Mouse (Mus musculus) liver, embryonic 14.5 days (tissue): ENCODE measurements around the gene Rps6. TPM values are rescaled to one million over a fixed set of nuclear protein-coding genes. Genes with fewer than 3 reads are reported as not detected.

Source experiments
- ATAC-seq: fragments of 200-750 bp; cut with Nextera tagmentation; 2 replicates; pipeline ENCODE4 v1.8.0; 2017; ENCODE audit warnings: moderate number of reproducible peaks, mild to moderate bottlenecking, moderate library complexity; ENCODE audit not compliant: insufficient read depth
- DNase-seq, 3 experiments: peaks; one replicate each; pipeline ENCODE4 v3.0.0-alpha.2; 2012 to 2013; ENCODE audit warnings: low read depth in 3 of 3, low spot score in 3 of 3
- H3K27ac ChIP-seq: fragments of 300-500 bp; sonication (generic); 2 replicates; pipeline ENCODE4 v1.5.1; 2014; ENCODE audit warnings: moderate library complexity, mild to moderate bottlenecking, control low read depth, inconsistent platforms
- H3K27me3 ChIP-seq: fragments of 300-500 bp; sonication (generic); 2 replicates; pipeline ENCODE4 v1.6.1; 2014; ENCODE audit warnings: mild to moderate bottlenecking, low read length, moderate library complexity; ENCODE audit not compliant: control insufficient read depth, insufficient read depth
- H3K36me3 ChIP-seq: fragments of 300-500 bp; sonication (generic); replicated peaks from 2 replicates; pipeline ENCODE4 v1.6.1; 2014; ENCODE audit warnings: low read depth; ENCODE audit not compliant: control insufficient read depth, insufficient read depth
- H3K4me1 ChIP-seq, 2 experiments: fragments of 200-500 bp in 1 of 2; fragments of 300-500 bp in 1 of 2; sonication (generic) in 1 of 2; replicated peaks; 2 replicates each; pipeline ENCODE4 v1.6.1; 2012 to 2014; ENCODE audit warnings: antibody characterized with exemption in 1 of 2, inconsistent platforms in 1 of 2, low read length in 1 of 2; ENCODE audit not compliant: control insufficient read depth in 2 of 2, insufficient read depth in 2 of 2
- H3K4me2 ChIP-seq: fragments of 300-500 bp; sonication (generic); 2 replicates; pipeline ENCODE4 v1.6.1; 2014; ENCODE audit warnings: low read depth, mild to moderate bottlenecking, control low read depth, moderate library complexity
- H3K4me3 ChIP-seq, 2 experiments: fragments of 200-500 bp in 1 of 2; fragments of 300-500 bp in 1 of 2; sonication (generic) in 1 of 2; 2 replicates each; pipeline ENCODE4 v1.5.1; 2012 to 2014; ENCODE audit warnings: low read depth in 2 of 2, low read length in 2 of 2, mild to moderate bottlenecking in 2 of 2, control low read depth in 1 of 2, inconsistent platforms in 1 of 2, moderate library complexity in 1 of 2; ENCODE audit not compliant: insufficient read depth in 1 of 2
- H3K9ac ChIP-seq: fragments of 300-500 bp; sonication (generic); replicated peaks from 2 replicates; pipeline ENCODE4 v1.6.1; 2014; ENCODE audit warnings: mild to moderate bottlenecking, control low read depth, moderate library complexity
- H3K9me3 ChIP-seq: fragments of 300-500 bp; sonication (generic); 2 replicates; pipeline ENCODE4 v1.6.1; 2016; ENCODE audit warnings: low read length, mixed read lengths; ENCODE audit not compliant: control insufficient read depth
- CTCF ChIP-seq: IDR thresholded peaks from 2 replicates; pipeline ENCODE4 v1.5.1; 2016; ENCODE audit warnings: antibody characterized with exemption, low read depth, control low read depth
- EP300 ChIP-seq: IDR thresholded peaks from 2 replicates; pipeline ENCODE4 v1.6.1; 2016; ENCODE audit warnings: antibody characterized with exemption, low read depth
- WGBS: fragments of 180-500 bp; shearing (Covaris S2); extraction: QIAGEN DNeasy Blood & Tissue Kit; methylation state at CpG from one replicate; pipeline ENCODE4 v1.1.7; 2014; ENCODE audit not compliant: insufficient replicate concordance; 5-methylcytosine and 5-hydroxymethylcytosine counted together
- polyA plus RNA-seq, 2 experiments: library from polyadenylated mRNA; depleted of rRNA in 1 of 2; stranded (reverse) in 1 of 2; unstranded in 1 of 2; fragments of >200 nt; fragmentation: Nextera tagmentation in 1 of 2; extraction: Ambion mirVana in 1 of 2; gene quantifications; 2 replicates each; pipeline versions ENCODE4 v1.2.1 to v1.2.3; 2012 to 2014

Gene Rps6
- polyA plus RNA-seq, 2 experiments, result 593 to 1,231 TPM

- Histone ChIP-seq H3K36me3 (peaks cover 21% of the 10 kb centered on the region), H3K4me2 (no peak overlapping the region), H3K9me3 (no peaks in the 10 kb centered on the region), H3K4me1 (no peaks in the 10 kb centered on the region), H3K27ac (no peak overlapping the region), H3K9ac (no peak overlapping the region), H3K27me3 (no peaks in the 10 kb centered on the region), H3K4me3 (no peak overlapping the region)
- TF ChIP-seq EP300 (no peak), CTCF (no peak)
- DNase-seq, result no peak
- 77% methylated on average over 7 of the region's 7 CpGs for WGBS
- no peak for ATAC-seq
Measured at GRCm38 (mm10) chr4:86825143-86825542, 32.1 kb downstream of the Rps6 start.

GRCm38 (mm10) chr4:86823169-86823568, 34.0 kb downstream of the Rps6 start:
- no peak for TF ChIP-seq EP300
- peak; percentile 73 for TF ChIP-seq CTCF
- Histone ChIP-seq H3K4me1 (no peaks in the 10 kb centered on the region), H3K27ac (no peak overlapping the region), H3K9me3 (no peaks in the 10 kb centered on the region), H3K4me3 (no peak overlapping the region), H3K27me3 (no peaks in the 10 kb centered on the region), H3K9ac (no peak overlapping the region), H3K4me2 (no peak overlapping the region), H3K36me3 (peaks cover 16% of the 10 kb centered on the region)
- WGBS, result 70% methylated on average over 2 of the region's 2 CpGs
- no peak for ATAC-seq
- peak; percentile 13 to 26 (median 16) for DNase-seq

GRCm38 (mm10) chr4:86814850-86815249, 42.4 kb downstream of the Rps6 start:
- 21% methylated on average over 2 of the region's 3 CpGs for WGBS
- Histone ChIP-seq H3K36me3 (no peaks in the 10 kb centered on the region; the same call in 1 of the 2 replicates), H3K4me1 (no peaks in the 10 kb centered on the region), H3K27me3 (no peaks in the 10 kb centered on the region), H3K4me3 (no peak overlapping the region), H3K9me3 (no peaks in the 10 kb centered on the region), H3K4me2 (no peak overlapping the region), H3K9ac (no peak overlapping the region), H3K27ac (no peak overlapping the region)
- 0 out of 2 replicates have a peak, but pooled peaks have one; percentile 20 for TF ChIP-seq EP300
- TF ChIP-seq CTCF, result no peak
- no peak for DNase-seq
- no peak for ATAC-seq

GRCm38 (mm10) chr4:86810604-86811003, 46.6 kb downstream of the Rps6 start:
- Histone ChIP-seq H3K27ac (no peak overlapping the region), H3K9ac (no peak overlapping the region), H3K4me1 (no peaks in the 10 kb centered on the region), H3K9me3 (no peaks in the 10 kb centered on the region), H3K4me3 (no peak overlapping the region), H3K4me2 (no peak overlapping the region), H3K27me3 (no peaks in the 10 kb centered on the region), H3K36me3 (peaks cover 2% of the 10 kb centered on the region)
- no peak for ATAC-seq
- DNase-seq, result no peak
- TF ChIP-seq EP300 (no peak), CTCF (peak; percentile 32)
- 65% methylated on average over 2 of the region's 2 CpGs for WGBS

Other genes starting within 250 kb of the Rps6 start
- gene Haus6, start 245.4 kb downstream of the Rps6 start, polyA plus RNA-seq (2012; rRNA removed), result 3.8 and 5.7 TPM in 2 replicates
- 12.7 and 14.2 TPM in 2 replicates for gene Haus6, start 245.4 kb downstream of the Rps6 start, polyA plus RNA-seq (2014; fragmentation: Nextera tagmentation; extraction: Ambion mirVana)
- gene Plin2, start 187.4 kb downstream of the Rps6 start, polyA plus RNA-seq (2012; rRNA removed), result 89.7 and 108 TPM in 2 replicates
- 159 and 166 TPM in 2 replicates for gene Plin2, start 187.4 kb downstream of the Rps6 start, polyA plus RNA-seq (2014; fragmentation: Nextera tagmentation; extraction: Ambion mirVana)
- 2.0 and 2.7 TPM in 2 replicates for gene Dennd4c, start 108.9 kb downstream of the Rps6 start, polyA plus RNA-seq (2012; rRNA removed)
- gene Dennd4c, start 108.9 kb downstream of the Rps6 start, polyA plus RNA-seq (2014; fragmentation: Nextera tagmentation; extraction: Ambion mirVana), result 2.1 and 2.4 TPM in 2 replicates
- 1.9 and 2.6 TPM in 2 replicates for gene Acer2, start 17.0 kb upstream of the Rps6 start, polyA plus RNA-seq (2012; rRNA removed)
- gene Acer2, start 17.0 kb upstream of the Rps6 start, polyA plus RNA-seq (2014; fragmentation: Nextera tagmentation; extraction: Ambion mirVana), result 4.3 and 4.5 TPM in 2 replicates